Mouse (Mus musculus): ENCODE data around the gene Gm49416.

Gm49416 gene

DNA sequence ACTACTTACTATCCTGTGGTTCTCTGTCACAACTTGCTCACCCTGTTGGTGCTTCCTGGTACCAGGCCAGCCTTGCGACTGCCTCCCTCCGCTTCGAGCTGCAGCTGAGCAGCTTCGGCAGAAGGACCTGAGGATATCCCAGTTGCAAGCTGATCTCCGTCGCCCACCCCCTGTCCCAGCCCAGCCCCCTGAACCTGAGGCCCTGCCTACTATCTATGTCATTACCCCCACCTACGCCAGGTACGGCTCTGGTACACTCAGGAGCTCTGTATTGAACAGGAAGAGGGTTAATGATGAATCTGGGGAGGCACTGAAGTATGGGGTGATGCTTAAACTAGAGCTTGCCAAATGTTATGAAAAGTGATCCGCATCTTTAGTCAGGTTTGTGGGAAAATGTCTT, 33.0 kb downstream of the Gm49416 start:
- DNase-seq = no peak

DNA sequence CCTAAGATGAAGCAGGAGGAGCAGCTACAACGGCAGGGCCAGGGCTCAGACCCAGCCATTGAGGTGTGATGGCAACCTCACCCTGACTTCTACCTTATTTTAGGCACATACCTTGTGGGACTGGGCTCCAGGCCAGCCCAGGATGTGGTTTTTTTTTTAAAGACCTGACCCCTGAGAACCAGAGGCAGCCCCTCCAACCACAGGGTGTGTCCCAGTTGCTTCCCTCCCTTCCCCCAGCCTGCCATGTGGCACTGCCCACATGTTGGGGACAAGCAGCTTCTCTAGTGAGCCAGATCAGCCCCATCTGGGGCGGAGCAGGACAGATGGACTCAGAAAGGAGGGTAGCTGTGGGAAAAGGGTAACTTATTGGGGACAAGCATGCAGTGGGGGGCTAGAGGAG, 38.0 kb downstream of the Gm49416 start:
- DNase-seq = no peak

DNA sequence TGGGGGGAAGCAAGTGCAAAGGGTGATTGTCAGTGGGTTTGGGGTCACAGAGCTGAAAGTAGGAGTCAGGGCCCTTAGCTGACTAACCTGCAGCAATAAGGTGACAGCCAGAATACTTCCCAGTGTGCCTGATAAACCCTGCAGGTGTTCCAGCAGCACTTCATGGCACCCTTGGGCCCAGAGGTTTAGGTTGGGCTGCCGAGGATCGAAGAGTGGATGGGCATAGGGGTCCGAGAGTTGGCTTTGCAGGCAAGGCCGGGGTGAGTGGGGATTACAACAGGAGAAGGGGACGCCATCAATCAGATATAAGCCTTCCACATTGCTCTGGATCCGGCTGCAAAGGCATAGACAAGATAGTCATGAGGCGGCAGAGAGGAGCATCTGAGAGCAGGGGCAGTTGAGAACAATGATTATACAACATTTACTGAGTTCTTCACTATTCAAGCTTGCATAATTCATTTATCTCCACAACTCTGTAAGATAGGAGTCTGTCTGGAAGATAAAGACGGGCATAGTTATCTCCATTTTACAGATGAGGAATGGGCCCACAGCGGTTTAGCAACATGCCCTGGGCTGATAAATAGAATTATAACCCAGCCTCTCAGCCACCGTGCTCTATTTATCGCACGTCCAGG, 39.3 kb downstream of the Gm49416 start:
- DNase-seq = no peak

DNA sequence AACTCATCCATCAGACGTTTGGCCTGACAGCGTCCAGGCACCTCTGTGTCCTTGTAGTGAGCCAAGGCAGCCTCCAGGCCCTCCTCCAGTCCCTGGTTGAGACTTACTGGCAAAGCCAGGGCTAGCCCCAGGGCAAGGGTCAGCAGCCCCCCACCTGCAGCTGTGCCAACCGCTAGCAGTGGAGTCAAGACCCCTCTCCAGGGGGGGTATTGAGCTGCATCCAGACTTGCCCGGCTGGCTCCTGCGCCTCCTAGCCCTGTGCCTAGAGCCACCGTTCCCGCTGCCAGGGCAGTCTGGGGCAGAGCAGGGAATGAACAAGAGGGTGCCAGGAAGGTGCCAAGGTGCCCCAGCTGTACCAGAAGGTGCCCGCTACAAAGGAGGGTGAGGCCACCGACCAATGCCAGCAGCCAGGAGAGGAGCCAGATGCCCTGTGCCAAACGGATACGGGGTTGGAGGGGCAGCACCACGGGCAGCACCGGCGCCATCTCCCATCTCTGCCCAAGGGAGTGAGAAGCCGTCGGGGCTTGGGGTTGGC, 40.0 kb downstream of the Gm49416 start:
- DNase-seq = no peak

DNA sequence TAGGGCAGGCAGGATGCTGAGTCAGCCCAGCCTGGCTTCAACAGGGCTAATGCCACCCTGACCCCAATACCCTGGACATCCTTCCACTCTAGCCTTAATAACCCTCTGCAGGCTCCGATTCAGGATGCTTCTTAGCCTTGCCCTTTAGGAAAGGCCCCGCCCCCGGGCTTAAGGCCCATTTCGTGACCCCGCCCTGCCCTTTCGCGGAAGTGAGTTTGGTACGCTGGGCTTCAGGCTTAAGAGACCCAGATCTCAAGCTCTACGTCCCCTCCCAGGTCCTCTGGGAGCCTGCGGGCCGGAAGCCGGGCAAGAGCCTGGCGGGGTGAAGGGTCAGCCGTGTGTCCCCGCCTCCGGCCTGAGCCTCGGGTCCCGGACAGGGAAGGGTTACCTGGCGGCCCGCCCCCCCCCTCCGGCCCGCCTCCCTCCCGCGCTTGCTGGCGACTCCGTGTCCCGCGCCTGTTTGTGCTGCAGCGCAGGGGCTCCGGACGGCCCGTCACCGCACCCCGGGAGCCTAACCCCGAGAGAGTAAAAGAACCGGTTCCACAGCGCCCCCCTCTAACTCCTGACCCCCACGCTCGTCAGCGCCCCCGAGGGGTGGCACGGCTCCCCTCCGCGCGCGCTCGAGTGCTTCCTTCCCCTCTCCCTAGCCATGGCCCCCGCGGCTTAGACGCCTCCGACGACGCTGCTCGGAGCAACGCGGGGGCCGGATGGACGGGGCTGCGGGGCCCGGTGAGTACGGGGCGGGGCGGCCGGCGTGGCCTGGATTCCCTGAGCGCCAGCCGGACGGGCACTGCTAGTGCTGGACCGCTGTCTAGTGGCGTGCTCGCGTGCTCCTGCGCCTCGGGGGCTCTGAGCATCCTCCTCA, 40.7 kb downstream of the Gm49416 start, which contains the start of the genes Rom1 and Eml3:
Gene Rom1, minus strand, starts transcription at position 133 of the 865 bp plus-strand sequence.
Gene Eml3, plus strand, starts transcription at position 329 of the 865 bp plus-strand sequence.
- peak; percentile 92 for DNase-seq

DNA sequence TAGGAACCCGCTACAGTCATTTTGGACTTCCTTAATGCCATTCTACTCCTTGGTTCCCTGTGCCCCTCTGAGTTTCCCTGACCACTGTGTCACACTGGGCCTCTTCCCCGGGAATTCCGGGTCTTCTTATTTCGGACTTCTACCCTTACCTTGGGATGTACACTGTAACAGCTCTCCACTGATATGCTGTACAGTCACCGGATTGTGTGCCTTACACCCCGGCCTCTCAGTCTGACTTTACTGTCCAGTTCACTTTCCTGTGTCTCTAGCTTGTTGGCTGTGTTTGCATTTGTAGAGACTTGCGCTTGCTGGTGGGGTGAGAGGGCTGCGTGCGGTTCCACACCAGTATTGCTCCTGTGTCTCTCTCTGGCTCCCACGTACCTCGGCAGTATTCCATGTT, 41.4 kb downstream of the Gm49416 start:
- no peak for DNase-seq

DNA sequence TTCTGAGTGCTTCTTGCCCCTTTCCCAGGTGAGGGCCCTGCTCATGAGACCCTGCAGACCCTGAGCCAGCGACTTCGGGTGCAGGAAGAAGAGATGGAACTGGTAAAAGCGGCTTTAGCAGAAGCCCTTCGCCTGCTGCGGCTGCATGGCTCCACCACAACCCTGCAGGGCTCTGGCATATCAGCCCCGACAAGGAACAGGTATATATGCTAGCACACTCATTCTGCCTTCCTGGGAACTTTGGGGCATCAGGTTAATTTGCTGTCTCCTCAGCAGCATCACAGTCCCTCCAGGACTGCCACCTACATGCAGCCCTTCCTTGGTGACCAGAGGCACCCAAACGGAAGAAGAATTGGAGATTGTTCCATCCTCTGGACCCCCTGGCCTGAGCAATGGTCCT, 42.0 kb downstream of the Gm49416 start:
- DNase-seq = no peak

DNA sequence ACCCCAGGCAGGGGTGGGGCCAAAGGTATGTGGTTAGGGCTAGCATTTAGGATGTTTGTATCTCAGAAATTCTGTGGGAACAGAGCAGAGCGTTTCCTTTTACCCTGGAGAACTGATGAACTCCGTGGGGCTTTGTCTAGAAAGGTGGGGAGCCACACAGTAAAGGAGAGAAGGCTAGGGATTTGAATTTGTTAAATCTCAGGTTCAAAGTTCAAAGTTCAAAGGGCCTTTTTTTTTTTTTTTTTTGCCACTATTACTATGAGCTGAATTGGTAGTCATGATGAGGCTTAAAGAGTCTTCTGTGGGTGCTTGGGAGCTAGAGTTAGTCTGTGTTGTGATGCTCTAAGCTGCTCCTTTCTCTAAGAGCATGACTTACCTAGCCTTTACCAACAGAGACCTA, 48.0 kb downstream of the Gm49416 start:
- no peak for DNase-seq

DNA sequence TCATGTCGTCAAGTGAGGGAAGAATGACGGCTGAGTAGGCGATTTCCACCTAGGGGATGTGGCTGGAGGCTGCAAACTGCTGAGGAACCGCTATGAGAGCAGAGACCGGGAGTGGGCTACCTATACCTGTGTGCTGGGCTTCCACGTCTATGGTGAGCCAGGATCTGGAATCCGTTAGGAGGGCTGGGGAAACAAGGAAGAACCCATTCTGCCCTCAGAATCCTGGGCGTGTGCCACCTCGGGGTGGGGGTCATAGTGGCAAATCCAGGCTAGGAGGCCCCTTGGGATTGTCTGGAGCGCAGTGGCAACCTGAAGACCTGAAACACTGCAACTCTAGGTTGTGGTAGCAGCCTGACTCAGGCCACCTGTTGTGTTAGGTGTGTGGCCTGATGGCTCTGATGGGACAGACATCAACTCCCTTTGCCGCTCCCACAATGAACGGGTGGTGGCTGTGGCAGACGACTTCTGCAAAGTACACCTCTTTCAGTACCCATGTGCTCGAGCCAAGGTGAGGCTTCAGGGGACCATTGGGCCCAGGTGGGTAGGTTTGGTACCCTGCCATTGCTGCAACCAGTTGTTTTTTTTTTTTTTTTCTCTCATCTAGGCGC, 51.9 kb downstream of the Gm49416 start:
- no peak for DNase-seq

DNA sequence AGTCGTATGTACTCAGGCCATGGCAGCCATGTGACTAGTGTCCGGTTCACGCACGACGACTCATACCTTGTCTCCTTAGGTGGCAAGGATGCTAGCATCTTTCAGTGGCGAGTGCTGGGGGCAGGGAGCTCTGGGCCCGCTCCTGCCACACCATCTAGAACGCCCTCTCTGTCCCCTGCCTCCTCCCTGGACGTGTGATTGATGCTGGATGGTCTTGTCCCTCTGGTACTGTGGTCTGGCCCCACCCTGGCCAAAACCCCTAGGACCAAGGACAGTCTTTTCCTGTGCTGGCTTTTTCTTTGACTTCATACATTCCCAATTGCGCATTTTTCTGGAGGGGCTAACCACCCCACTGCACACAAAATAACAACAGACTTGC, 52.4 kb downstream of the Gm49416 start:
- no peak for DNase-seq

DNA sequence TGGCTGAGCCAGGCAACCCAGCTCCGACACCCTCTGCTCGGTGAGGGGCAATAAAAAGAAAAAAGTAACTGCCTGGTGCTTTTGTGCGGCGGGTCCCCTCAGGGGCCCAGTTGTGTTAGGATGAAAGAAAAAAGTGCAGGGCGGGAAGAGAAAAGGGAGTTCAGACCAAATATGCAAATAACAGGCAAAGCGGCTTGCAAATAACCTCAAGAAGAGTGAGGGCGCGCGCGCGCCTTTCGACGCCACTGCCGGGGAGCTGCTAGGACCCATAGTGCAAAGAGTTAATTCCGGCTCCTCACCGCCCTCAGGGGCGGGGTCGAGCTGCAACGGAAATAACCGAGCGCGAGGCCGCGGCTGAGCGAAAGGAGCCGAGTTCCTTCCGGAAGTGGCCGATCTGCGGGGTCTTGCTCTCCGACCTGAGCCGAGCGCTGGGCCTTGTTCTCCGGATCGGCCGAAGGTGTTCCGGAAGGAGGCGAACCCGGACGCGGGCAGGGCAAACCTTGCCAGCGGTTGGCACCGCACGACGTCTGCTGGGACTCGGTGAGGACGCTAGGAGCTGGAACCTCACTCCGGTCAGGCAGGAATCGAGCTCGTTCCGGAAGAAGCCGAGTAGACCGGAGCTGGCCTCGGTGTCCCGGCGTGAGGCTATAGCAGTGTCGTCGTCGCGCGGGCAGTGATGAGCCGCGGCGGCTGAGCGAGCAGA, 52.9 kb downstream of the Gm49416 start, which contains the start of gene Mta2:
Gene Mta2, plus strand, starts transcription at position 361 of the 703 bp plus-strand sequence.
- peak; percentile 98 for DNase-seq

DNA sequence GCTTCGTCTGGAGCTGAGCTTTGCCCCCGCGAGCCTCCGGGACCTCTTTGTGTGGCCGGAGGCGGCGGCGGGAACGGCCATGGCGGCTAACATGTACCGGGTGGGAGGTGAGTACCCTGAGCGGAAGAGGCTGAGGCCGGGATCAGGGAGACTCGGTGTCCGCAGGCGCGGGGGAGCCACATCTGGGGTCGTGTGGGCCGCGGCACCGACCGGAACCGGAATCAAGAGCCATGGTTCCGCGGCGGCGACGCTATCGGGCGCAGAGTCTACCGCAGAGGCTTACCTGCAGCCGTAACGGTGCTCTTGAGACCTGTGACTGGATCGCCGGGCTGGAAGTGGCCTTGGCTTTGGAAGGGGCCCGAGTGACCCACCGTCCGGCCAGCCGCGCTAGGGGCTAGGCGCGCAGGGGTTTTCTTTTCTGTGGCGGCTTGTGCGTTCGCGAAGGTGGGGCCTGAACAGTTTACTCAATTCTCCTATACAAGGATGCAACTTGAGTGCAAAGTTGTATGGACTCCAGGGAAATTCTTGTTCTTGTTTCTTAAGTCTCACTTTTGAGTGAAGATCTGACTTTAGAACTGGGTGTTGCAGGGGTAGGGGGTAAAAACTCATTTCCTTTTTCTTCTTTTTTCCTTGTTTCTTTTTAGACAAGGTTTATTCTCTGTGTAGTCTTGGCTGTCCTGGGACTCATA, 53.7 kb downstream of the Gm49416 start:
- peak; percentile 75 for DNase-seq

DNA sequence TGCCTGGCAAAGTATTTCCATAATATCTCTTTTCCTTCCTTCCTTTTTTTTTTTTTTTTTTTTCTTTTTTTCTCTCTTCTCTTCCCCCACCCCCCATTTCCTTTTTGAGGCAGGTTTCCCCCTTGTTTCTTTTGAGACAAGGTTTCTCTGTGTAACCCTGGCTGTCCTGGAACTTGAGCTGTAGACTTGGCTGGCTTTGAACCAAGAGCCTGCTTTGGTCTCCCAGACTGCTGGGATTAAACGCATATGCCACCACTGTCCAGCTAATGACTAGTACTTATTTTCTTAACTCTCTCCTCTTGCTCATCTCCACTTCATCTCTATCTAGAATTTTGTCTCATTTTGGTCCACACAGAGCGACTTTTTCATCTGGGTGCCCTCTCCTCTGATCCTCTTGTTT, 54.3 kb downstream of the Gm49416 start:
- DNase-seq = no peak

DNA sequence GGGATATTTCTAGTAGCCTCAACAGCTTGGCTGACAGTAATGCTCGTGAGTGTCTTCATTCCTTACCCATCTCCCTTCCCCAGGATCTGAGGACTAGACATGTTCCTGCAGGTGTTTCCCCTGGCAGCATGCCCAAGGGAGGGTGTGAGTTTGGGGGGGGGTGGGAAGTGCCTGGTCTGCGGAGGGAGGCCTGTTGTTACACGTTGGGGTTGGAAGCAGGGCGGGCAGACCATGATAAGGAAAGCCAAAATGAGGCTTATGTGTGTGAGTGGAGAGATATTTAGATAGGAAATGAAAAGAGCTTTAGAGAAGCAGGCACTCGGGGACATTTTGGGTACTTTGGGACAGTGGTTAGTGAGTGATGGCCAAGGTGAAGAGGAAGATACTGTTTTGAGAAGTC, 55.3 kb downstream of the Gm49416 start:
- DNase-seq = peak; percentile 49

DNA sequence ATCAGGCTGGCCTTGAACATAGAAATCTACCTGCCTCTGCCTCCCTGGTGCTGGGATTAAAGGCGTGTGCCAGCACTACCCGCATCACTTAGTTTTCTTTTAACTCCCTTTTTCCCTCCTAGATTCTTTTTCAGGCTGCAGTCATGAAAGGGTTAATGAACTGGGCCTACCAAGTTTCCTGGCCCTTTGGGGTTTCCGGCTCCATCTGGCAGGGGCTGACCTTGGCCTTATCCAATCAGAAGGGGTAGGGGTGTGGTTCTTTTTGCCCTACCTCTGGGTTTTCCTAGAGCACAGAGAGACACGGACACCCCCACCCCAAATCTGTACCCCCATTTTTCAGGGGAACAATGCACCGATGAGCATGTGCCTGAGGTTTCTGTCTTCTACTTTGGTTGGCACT, 56.0 kb downstream of the Gm49416 start:
- peak; percentile 88 for DNase-seq
